Mouse (Mus musculus) heart, postnatal 0 days (tissue): ENCODE data around the gene Atg101.

Experiments
- CTCF ChIP-seq: IDR thresholded peaks from 2 replicates; pipeline ENCODE4 v1.5.1; 2016; ENCODE audit warnings: antibody characterized with exemption, control low read depth, low read depth
- EP300 ChIP-seq: IDR thresholded peaks from 2 replicates; pipeline ENCODE4 v1.6.1; 2016; ENCODE audit warnings: antibody characterized with exemption, low read depth

DNA sequence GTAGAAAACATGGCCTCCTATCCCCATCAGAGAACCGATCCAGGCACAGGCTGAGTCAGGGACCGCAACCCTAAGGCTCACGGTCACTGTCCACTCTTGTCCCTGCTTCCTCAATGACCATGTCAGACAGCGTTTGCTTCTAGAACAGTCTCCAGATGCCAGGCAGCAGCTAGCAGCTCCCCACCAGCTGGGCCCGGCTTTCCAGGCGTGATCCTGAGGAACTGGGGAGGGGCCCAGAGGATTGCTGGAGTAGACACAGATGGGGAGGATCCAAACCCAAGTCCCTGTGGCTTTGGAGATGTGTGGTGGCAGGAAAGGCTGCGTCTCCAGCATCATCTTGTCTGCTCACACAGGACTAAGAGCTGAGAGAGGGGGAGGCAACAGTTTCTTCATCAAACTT lies 11.0 kb downstream of the Atg101 start:
- TF ChIP-seq CTCF (no peak), EP300 (no peak)
